Mouse (Mus musculus) myocyte (in vitro differentiated cells): ENCODE results near the gene Otx1. TPM values are rescaled to one million over a fixed set of nuclear protein-coding genes. Genes with fewer than 3 reads are reported as not detected.

ENCODE experiments used
- H3K27me3 ChIP-seq: one replicate; pipeline ENCODE4 v1.6.1; 2011; ENCODE audit not compliant: control insufficient read depth, insufficient read depth, insufficient read length
- H3K36me3 ChIP-seq: one replicate; pipeline ENCODE4 v1.6.1; 2011; ENCODE audit not compliant: control insufficient read depth, insufficient read depth
- H3K4me2 ChIP-seq: one replicate; pipeline ENCODE4 v1.6.1; 2011; ENCODE audit warnings: low read depth, control low read depth
- H3K4me3 ChIP-seq: one replicate; pipeline ENCODE4 v1.5.1; 2011; ENCODE audit warnings: mild to moderate bottlenecking, control low read depth, moderate library complexity
- H3K79me2 ChIP-seq: one replicate; pipeline ENCODE4 v1.6.1; 2011; ENCODE audit not compliant: control insufficient read depth, insufficient read depth
- H3ac ChIP-seq: one replicate; pipeline ENCODE4 v1.6.1; 2011; ENCODE audit not compliant: control insufficient read depth, insufficient read length
- CEBPB ChIP-seq: IDR thresholded peaks from 2 replicates; pipeline ENCODE4 v1.6.1; 2011; ENCODE audit warnings: mild to moderate bottlenecking, moderate library complexity; ENCODE audit not compliant: poor library complexity, insufficient read depth, severe bottlenecking
- E2F4 ChIP-seq: IDR thresholded peaks from one replicate; pipeline ENCODE4 v1.6.1; 2011; ENCODE audit warnings: mild to moderate bottlenecking, control low read depth, moderate library complexity; ENCODE audit not compliant: insufficient read depth
- MAX ChIP-seq: IDR thresholded peaks from one replicate; pipeline ENCODE4 v1.6.1; 2011; ENCODE audit warnings: low read depth, mild to moderate bottlenecking, control low read depth
- MYOD1 ChIP-seq, 3 experiments: IDR thresholded peaks; one replicate each; pipeline ENCODE4 v1.6.1; 2011; ENCODE audit warnings: control low read depth in 2 of 3, low read depth in 2 of 3, mild to moderate bottlenecking in 2 of 3, moderate library complexity in 1 of 3; ENCODE audit not compliant: insufficient read length in 2 of 3, control insufficient read depth in 1 of 3
- MYOG ChIP-seq, 3 experiments: IDR thresholded peaks; one replicate each; pipeline ENCODE4 v1.6.1; 2011; ENCODE audit warnings: control low read depth in 2 of 3, low read depth in 2 of 3, mild to moderate bottlenecking in 2 of 3; ENCODE audit not compliant: insufficient read length in 2 of 3, control insufficient read depth in 1 of 3, insufficient read depth in 1 of 3
- POLR2A ChIP-seq: IDR thresholded peaks from one replicate; pipeline ENCODE4 v1.6.1; 2011; ENCODE audit warnings: low read depth, mild to moderate bottlenecking, control low read depth, moderate library complexity; ENCODE audit not compliant: insufficient read length
- POLR2AphosphoS2 ChIP-seq: IDR thresholded peaks from one replicate; pipeline ENCODE4 v1.6.1; 2011; ENCODE audit warnings: low read depth, control low read depth; ENCODE audit not compliant: insufficient read length
- REST ChIP-seq: IDR thresholded peaks from one replicate; pipeline ENCODE4 v1.6.1; 2011; ENCODE audit warnings: mild to moderate bottlenecking, control low read depth, moderate library complexity; ENCODE audit not compliant: insufficient read depth, insufficient read length
- SRF ChIP-seq: IDR thresholded peaks from one replicate; pipeline ENCODE4 v1.6.1; 2011; ENCODE audit warnings: low read depth; ENCODE audit not compliant: control insufficient read depth, insufficient read length
- TCF12 ChIP-seq: IDR thresholded peaks from one replicate; pipeline ENCODE4 v1.6.1; 2011; ENCODE audit warnings: mild to moderate bottlenecking, control low read depth; ENCODE audit not compliant: poor library complexity, insufficient read depth, severe bottlenecking
- TCF3 ChIP-seq: IDR thresholded peaks from one replicate; pipeline ENCODE4 v1.6.1; 2011; ENCODE audit warnings: low read depth, control low read depth; ENCODE audit not compliant: insufficient read length
- USF1 ChIP-seq: IDR thresholded peaks from one replicate; pipeline ENCODE4 v1.6.1; 2011; ENCODE audit warnings: low read depth, mild to moderate bottlenecking, control low read depth, moderate library complexity
- polyA plus RNA-seq: library from polyadenylated mRNA; unstranded; fragments of >200 nt; fragmentation: generic; extraction: Trizol; gene quantifications from one replicate; pipeline ENCODE4 v1.2.1, GENCODE M21; 2012; ENCODE audit warnings: missing spikeins

Otx1 gene
- polyA plus RNA-seq, 1 experiment, result 0.72 TPM

DNA sequence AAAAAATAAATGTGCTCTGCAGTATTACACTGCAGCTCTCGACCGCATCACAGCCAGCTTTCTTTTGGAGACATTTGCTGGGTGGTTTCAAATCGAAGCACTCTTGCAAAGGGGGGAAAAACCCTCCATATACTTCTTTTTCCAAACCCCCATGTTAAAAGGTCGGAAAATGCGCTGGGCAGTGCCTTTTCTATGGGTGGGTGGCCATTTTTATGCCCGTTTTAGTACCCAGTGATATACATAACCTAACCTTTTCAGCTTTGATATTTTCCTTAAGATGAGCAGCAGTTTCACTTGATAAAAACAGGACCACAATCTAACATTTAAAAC lies 5.0 kb upstream of the Otx1 start:
- Histone ChIP-seq H3K36me3 (no peaks in the 10 kb centered on the region), H3K4me2 (no peak overlapping the region), H3K79me2 (no peaks in the 10 kb centered on the region), H3K4me3 (no peak overlapping the region), H3ac (no peak overlapping the region), H3K27me3 (no peaks in the 10 kb centered on the region)
- TF ChIP-seq POLR2A (no peak), POLR2AphosphoS2 (no peak), TCF3 (no peak), MYOD1 (IDR thresholded peaks at IDR 0.05; ENCODE audit: control insufficient read depth in 1 of 3, insufficient read length in 2 of 3, low read depth in 2 of 3) (no peak), MYOG (IDR thresholded peaks at IDR 0.05; ENCODE audit: control insufficient read depth in 1 of 3, insufficient read depth in 1 of 3, insufficient read length in 2 of 3, low read depth in 2 of 3) (no peak), CEBPB (no peak), MAX (no peak), E2F4 (no peak), USF1 (no peak), TCF12 (no peak), REST (no peak), SRF (no peak)

DNA sequence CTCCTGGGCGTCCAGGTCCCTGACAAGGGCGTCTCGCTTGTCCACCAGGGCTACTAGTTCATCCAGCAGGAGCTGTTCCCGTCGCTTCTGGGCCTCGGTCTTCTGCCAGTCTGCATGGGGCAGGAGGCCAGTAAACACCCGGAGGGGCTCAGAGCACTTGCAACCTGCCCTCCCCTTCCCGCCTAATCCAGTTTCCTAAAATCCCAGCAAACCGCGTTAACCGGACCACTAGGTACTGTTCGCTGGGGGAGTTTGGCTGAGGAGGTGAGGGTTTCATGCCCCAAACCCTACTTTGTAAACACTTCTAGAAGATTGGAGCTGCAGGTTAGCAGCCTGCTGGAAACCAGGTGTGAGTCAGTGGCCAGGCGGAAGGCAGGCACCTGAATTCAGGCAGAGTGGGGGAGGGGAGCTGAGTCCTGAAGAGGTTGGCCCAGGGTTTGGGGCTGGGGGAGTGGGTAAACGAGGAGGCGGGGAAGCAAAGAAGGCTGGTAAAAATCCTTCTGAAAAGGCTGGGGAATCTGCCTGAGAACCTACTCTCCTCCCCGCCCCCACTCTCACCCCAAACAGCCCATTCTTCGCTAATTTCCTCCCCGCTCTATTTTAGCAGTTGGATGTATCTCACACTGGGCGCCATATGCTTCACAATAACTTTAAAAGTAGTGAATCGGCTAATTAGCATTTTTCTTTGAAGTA lies 4.5 kb upstream of the Otx1 start:
- H3K4me3 ChIP-seq, result no peak overlapping the region

DNA sequence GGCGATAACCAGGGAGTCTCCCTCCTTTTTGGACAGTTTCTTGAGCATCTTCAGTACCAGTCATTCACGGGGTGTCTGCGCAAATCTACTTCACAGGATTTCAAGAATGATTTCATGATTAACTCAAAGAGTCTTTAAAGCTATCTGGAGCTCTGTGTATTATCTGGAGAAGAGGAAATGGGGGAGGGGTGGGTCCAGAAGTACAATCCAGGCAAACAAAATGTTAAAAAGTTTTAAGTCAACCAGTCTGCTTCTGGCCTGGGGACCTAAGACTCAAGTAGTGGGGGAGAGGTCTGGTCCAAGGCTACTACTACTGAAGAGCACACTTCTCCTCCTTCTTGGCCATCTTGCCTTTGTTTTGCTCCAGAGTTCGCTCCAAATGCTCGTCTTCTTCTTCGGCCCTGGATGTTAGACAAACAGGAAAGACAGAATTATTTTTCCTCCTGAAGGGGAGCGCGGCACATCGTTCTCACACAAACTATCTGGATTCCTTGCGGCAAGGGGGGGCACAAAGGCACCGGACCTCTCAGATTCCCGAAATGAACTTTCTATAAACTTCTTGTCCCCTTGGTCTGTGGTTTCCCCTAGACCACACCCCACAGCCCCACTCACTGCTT lies 3.9 kb upstream of the Otx1 start:
- Histone ChIP-seq H3K36me3 (no peaks in the 10 kb centered on the region), H3K4me3 (no peak overlapping the region), H3K4me2 (no peak overlapping the region), H3ac (no peak overlapping the region), H3K79me2 (no peaks in the 10 kb centered on the region), H3K27me3 (no peaks in the 10 kb centered on the region)
- TF ChIP-seq SRF, result no peak
- TF ChIP-seq E2F4, result no peak

More for the DNA sequence above, 4.5 kb upstream of the Otx1 start:
- H3K79me2 ChIP-seq, result no peaks in the 10 kb centered on the region
- H3ac ChIP-seq, result no peak overlapping the region
- TF ChIP-seq CEBPB, result no peak
- no peak for TF ChIP-seq MAX
- H3K4me2 ChIP-seq, result no peak overlapping the region
- no peaks in the 10 kb centered on the region for H3K27me3 ChIP-seq
- no peaks in the 10 kb centered on the region for H3K36me3 ChIP-seq

DNA sequence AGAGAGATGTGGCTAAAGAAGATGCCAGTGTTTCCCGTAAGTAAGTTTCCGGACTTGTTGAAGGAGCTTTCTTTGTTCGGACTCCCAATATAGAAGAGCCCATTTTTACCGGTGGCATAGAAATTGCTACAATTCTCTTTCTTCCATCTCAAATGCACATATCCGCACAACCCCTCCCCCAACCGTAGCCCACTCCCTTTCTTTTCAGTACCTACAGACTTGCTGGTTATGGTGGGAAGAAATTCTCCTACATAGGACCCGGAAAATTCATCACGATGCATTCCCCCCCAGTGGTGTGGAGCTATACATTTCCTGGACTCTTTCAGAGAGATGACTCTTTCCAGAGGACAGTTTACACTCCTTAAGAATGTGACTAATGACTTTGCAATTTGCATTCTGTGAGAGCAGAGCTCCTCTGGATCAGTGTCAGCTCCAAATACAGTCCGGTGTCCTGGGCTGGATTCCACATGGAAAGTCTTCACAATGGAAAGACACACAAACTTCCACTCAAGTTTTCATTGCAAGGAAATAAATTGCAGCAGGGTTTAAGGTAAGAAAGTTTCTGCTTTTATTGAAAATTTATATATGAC lies 2.7 kb upstream of the Otx1 start:
- TF ChIP-seq MYOG (IDR thresholded peaks at IDR 0.05; ENCODE audit: control insufficient read depth in 1 of 3, insufficient read depth in 1 of 3, insufficient read length in 2 of 3, low read depth in 2 of 3), result no peak
- no peak for TF ChIP-seq REST
- no peak for TF ChIP-seq SRF
- no peak for TF ChIP-seq TCF3
- TF ChIP-seq CEBPB, result no peak
- no peak for TF ChIP-seq POLR2A
- no peak for TF ChIP-seq POLR2AphosphoS2
- no peak for TF ChIP-seq MAX
- TF ChIP-seq E2F4, result no peak
- TF ChIP-seq TCF12, result no peak
- TF ChIP-seq MYOD1 (IDR thresholded peaks at IDR 0.05; ENCODE audit: control insufficient read depth in 1 of 3, insufficient read length in 2 of 3, low read depth in 2 of 3), result no peak
- TF ChIP-seq USF1, result no peak
- H3K27me3 ChIP-seq, result no peaks in the 10 kb centered on the region
- H3K4me2 ChIP-seq, result no peak overlapping the region
- H3K4me3 ChIP-seq, result no peak overlapping the region
- H3K36me3 ChIP-seq, result no peaks in the 10 kb centered on the region
- no peak overlapping the region for H3ac ChIP-seq
- H3K79me2 ChIP-seq, result no peaks in the 10 kb centered on the region

DNA sequence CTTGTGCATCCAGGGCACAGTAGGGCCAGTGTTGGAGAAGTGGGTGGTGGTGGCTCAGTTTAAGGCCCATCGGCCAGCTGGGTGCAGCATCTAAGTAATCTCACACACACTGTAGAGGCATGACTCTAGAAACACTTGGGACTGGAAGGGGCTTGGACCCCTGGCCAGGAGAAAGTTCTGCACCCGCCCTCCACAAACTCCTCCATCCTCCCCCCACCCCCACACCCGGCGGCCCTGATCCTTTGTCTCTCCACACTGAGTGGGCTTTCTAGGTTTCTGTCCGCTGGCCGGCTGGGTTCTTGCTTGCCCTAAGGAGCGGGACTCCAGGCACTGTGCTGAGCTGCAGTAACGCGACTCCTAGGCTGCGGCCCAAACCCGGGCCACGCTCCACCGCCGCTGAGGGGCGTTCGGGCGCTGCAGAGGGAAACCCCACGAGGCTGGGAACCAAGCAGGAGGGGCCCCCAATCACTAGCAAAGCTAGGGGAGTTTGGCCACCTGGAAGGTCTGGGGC lies 1.7 kb upstream of the Otx1 start:
- no peak overlapping the region for H3K4me2 ChIP-seq
- H3ac ChIP-seq, result no peak overlapping the region
- no peak overlapping the region for H3K4me3 ChIP-seq
- no peaks in the 10 kb centered on the region for H3K27me3 ChIP-seq
- H3K79me2 ChIP-seq, result no peaks in the 10 kb centered on the region
- H3K36me3 ChIP-seq, result no peaks in the 10 kb centered on the region
- TF ChIP-seq TCF3 (no peak), USF1 (no peak), TCF12 (no peak), POLR2A (no peak), MAX (no peak), E2F4 (no peak), REST (no peak), MYOG (IDR thresholded peaks at IDR 0.05; ENCODE audit: control insufficient read depth in 1 of 3, insufficient read depth in 1 of 3, insufficient read length in 2 of 3, low read depth in 2 of 3) (no peak), SRF (no peak), CEBPB (no peak), POLR2AphosphoS2 (no peak), MYOD1 (IDR thresholded peaks at IDR 0.05; ENCODE audit: control insufficient read depth in 1 of 3, insufficient read length in 2 of 3, low read depth in 2 of 3) (no peak)
